Mouse (Mus musculus): ENCODE results near the gene Trim40.

DNA sequence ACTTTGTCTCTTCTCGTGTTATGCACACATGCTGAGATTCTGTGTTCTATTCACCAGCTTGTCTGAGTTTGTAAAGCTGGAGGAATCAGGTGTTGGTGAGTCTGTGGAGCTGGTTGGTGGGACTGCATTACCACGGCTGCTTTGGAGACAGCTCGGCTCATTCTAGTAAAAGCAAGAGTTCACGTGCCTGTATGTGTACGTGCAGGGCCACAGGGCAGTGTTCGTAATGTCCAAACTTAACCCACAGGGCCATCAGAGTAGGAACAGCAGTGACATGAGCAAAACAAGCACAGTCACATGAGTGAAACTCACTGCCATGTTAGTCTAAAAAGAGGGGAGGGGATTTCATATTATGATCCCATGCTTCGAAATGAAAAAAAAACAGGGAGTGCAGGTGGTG, 46.2 kb downstream of the Trim40 start:
- TF ChIP-seq CTCF (IDR thresholded peaks at IDR 0.05) = no peak
- no peak for TF ChIP-seq POLR2A (IDR thresholded peaks at IDR 0.05; ENCODE audit: insufficient read depth, low read depth, low read length)
- no peak for TF ChIP-seq EP300 (IDR thresholded peaks at IDR 0.05; ENCODE audit: insufficient read depth, low read depth, low read length)

All from heart, adult 2 months (tissue).